Mouse (Mus musculus) MEL (cell line): ENCODE data around the gene Gipc2.
"Not testable (repeated sequence)": the region's sequence is repeated elsewhere in the genome, so short reads cannot be mapped to it uniquely, and the experiment has no call there.

ENCODE experiments used
- CTCF ChIP-seq, 3 experiments: IDR thresholded peaks in 2 of 3; conservative IDR thresholded peaks in 1 of 3; 2 replicates each; pipeline ENCODE4 v1.5.1; 2011 to 2012; ENCODE audit warnings: low read length in 3 of 3, low read depth in 2 of 3, mild to moderate bottlenecking in 2 of 3, improper control_type of control experiment in 1 of 3, inconsistent platforms in 1 of 3, mixed read lengths in 1 of 3, moderate library complexity in 1 of 3; ENCODE audit not compliant: control insufficient read depth in 1 of 3, insufficient read depth in 1 of 3, poor library complexity in 1 of 3, severe bottlenecking in 1 of 3
- GATA1 ChIP-seq: IDR thresholded peaks from 2 replicates; pipeline ENCODE4 v1.6.1; 2011; ENCODE audit warnings: low read depth, low read length, improper control_type of control experiment
- POLR2A ChIP-seq, 2 experiments: IDR thresholded peaks; 2 replicates each; pipeline ENCODE4 v1.6.1; 2011 to 2012; ENCODE audit warnings: low read length in 2 of 2, mild to moderate bottlenecking in 2 of 2, control low read depth in 1 of 2, improper control_type of control experiment in 1 of 2, low read depth in 1 of 2, moderate library complexity in 1 of 2; ENCODE audit not compliant: control insufficient read depth in 1 of 2, insufficient read depth in 1 of 2, poor library complexity in 1 of 2
- TAL1 ChIP-seq: IDR thresholded peaks from 2 replicates; pipeline ENCODE4 v1.6.1; 2012; ENCODE audit warnings: mild to moderate bottlenecking, inconsistent platforms, low read length, moderate library complexity, mixed read lengths
- TBP ChIP-seq: IDR thresholded peaks from 2 replicates; pipeline ENCODE4 v1.8.0; 2011; ENCODE audit warnings: low read depth, low read length, improper control_type of control experiment
- USF1 ChIP-seq: IDR thresholded peaks from 2 replicates; pipeline ENCODE4 v1.6.1; 2014; ENCODE audit warnings: low read depth, mild to moderate bottlenecking, inconsistent platforms, low read length, improper control_type of control experiment, moderate library complexity

- TF ChIP-seq GATA1; TAL1; CTCF (IDR thresholded peaks at IDR 0.05 in 2 of 3, conservative IDR thresholded peaks at IDR 0.05 in 1 of 3; ENCODE audit: control insufficient read depth in 1 of 3, insufficient read depth in 1 of 3, low read depth in 2 of 3, low read length in 3 of 3, poor library complexity in 1 of 3, severe bottlenecking in 1 of 3); TBP; POLR2A (IDR thresholded peaks at IDR 0.05; ENCODE audit: control insufficient read depth in 1 of 2, insufficient read depth in 1 of 2, low read depth in 1 of 2, low read length in 2 of 2, poor library complexity in 1 of 2); USF1: not testable (repeated sequence)
These were observed 29.9 kb downstream of the Gipc2 start for GRCm38 (mm10) chr3:152136106-152136505.
